Mouse (Mus musculus) spleen, postnatal 14 days (tissue): ENCODE data around the gene Olah.
A peak's percentile ranks its signal among the peaks of the same experiment; 100 is the strongest.
"Not testable (repeated sequence)": the region's sequence is repeated elsewhere in the genome, so short reads cannot be mapped to it uniquely, and the experiment has no call there.

Experiments
- DNase-seq, 2 experiments: peaks; one replicate each; pipeline ENCODE4 v3.0.0; 2021 to 2022; ENCODE audit warnings: low spot score in 2 of 2

Olah gene

DNA sequence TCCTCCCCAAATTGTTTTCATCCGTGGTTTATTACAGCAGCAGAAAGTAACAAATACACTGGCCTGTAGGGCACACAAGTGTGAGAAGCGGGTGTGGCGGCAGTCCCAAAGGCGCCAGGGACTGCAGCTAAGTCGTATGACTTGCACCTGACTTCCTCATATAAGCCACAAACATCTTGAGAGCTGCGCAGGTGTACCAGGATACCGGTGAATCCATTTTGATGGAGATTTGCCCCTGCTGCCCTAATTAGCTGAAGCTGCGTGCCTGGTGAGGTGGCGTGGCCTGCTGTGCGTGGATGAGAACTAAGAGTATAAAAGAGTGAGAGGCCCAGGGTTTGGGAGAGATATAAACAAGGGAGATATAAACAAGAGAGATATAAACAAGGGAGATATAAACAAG lies at the start of gene Olah:
TSS of gene Olah (minus strand) at position 101 of the 400 bp plus-strand sequence.
- DNase-seq: not testable (repeated sequence)

DNA sequence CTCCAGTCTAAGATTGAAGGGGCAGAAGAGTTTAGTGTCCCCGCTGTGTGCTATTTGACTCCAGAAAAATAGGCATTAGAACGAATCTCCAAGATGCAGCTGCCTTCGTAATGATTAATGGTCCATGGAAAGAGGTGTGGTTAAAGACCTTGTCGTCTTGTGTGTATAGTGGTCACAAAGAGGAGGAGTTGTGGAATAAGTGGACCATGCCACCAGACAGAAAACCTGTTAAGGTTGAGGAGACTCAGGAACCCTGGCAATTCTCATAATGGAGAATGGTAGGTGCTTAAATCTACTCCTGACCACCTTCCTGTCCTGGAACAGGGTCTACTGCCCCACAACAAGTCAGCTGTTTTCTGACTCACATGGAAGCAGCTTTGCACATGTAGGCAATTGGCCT lies 49.0 kb upstream of the Olah start:
- no peak for DNase-seq

DNA sequence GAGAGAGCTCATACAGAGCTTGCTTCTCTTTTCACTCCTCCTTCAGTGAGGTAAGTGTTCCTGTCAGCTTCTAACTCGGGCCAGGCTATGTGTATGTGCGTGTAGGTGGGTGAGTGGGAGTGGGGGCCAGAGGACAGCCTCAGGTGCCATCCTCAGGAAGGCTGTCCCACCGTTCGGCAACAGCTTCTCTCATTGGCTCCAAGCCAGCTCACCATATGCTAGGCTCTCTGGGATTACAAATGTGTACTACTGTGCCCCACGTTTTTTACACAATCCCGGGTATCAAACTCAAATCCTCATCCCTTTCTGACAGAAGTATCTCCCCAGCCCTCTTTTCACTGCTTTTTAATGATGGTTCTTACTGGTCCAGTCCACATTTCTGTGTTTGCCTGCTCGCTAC lies 47.2 kb upstream of the Olah start:
- DNase-seq: no peak

DNA sequence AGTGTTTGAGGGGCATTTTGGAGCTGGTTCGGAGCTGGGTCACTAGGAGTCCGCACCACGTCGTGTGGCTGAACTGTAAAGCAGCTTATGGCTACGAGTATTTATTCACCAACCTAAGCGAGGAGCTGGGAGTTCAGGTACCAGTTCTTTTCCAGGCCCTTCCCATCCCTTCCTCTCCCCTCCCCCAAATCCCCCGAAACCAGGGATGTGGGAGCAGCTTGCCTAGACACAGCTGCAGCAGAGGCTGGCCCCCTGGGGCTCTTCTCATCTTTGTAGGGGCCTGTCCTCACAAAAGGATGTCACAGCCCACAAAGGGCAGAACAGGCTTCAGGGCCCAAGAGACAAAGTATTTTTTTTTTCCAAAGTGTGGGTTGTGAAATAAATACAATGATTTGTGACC lies 40.9 kb upstream of the Olah start:
- DNase-seq: no peak

DNA sequence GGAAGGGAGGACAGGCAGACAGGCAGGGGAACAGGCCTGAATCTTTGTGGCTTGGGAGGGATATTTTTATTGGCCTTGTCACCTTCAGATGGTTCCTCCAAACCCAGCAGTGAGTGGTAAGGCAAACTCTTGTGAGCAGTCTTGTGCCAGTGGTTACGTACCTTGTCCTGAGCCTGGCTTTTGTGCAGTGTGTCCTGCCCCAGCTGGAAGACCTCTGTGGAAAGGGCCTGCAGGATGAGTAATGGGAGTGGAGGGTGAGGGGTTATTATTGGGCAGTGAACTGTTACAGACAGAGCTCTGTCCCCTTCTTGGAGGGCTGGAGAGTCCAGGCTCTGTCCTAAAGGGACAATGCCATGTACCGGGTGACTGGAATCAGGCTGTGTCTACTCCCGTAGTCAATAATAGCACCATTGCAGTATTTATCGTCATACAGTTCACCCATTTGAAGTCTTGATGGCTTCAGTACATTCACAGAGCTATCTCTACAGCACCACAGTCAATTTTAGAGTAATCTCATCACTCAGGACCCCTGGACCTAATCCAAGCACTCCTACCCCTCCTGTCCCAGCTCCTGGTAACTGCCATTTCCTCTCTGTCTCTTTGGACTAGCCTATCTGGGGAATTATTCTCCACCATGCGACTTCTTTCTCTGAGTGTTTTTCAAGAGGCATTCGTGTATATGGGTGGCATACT lies 38.5 kb upstream of the Olah start:
- no peak for DNase-seq

DNA sequence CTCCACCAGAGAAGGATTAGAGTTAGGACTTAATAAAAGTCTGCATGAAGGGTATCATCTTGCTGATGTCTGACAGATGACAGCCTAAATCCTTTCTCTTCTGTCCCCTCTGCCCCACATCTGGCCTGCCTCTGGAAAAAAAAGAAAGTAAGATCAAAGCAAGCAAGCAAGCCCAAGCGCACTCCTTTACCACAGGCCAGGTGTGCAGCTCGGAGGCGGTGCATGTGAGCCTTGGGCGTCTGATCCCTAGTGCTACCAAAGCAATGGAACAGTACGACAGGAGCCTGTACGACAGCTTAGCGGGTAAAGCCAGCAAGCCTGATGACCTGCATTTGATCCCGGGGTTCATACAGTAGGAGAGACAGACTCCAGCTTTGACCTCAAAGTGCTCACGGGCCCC lies 33.9 kb upstream of the Olah start:
- DNase-seq: no peak

DNA sequence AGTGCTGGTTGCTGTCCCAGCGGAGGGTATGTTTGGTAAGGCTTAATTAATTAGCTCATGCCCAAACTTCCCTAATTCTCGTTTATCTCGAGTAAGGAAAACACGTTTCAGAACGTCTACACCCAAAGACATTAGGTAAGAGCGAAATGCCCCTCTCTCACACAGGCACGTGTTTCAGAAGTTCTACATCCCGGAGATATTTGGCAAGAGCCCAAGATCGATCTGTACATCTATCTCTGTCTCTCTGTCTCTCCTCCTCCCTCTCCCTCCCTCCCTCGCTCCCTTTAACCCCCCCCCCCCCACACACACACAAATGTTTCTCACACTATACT lies 27.5 kb upstream of the Olah start:
- DNase-seq: no peak

DNA sequence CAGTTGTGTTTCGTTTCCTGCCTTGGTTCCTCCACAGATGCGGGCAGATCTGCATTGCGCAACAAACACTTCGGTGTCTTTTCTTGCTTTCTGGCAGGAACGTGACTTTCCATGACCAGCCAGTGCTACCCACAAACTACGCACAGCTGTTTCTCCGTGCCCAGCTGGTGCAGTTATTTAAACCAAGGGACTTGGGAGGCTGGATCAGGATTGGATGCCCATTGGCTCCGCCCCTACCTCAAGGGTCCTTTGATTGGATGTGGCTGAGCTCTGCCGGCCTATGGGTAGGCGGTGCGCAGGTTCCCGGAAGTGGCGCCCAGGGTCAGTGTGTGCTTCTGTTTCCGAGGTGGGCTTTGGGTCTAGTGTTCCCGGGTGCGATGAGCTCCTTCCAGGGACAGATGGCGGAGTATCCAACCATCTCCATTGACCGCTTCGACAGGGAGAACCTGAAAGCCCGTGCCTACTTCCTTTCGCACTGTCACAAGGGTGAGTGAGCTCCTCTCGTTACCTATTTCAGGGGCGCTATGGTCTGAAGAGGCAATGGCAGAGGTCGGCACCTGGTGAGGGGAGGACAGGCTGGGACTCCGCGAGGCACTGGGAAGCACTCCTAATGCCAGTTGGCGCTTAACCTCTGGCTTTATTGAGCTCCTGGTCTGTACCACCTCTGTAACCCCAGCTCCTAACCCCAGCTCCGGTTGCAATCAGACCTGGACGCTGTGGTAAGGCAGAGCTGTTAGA lies 27.0 kb upstream of the Olah start, which contains the start of gene Dclre1c:
TSS of gene Dclre1c (plus strand) at position 291 of the 738 bp plus-strand sequence.
- DNase-seq: peak; percentile 79 to 80

DNA sequence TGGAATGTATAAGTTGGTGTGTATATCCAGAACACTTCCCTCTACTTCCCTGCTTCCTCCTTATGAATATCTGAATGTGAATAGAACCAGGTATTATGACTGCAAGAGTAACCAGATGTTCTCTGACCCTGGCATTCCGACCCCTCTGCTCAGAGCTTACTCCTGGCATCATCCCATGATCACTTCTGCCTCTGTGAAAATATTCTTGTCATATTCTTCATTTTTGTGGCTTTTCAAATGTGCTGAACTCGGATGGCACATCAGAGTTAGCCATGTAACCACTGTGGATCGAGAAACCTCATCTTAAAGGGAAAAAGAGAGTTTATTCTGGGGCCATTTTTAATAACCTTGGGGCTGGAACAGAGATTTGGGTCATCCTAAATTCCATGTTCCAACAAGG lies 25.5 kb upstream of the Olah start, which contains the start of gene Meig1:
TSS of gene Meig1 (minus strand) at position 101 of the 400 bp plus-strand sequence.
- no peak for DNase-seq

DNA sequence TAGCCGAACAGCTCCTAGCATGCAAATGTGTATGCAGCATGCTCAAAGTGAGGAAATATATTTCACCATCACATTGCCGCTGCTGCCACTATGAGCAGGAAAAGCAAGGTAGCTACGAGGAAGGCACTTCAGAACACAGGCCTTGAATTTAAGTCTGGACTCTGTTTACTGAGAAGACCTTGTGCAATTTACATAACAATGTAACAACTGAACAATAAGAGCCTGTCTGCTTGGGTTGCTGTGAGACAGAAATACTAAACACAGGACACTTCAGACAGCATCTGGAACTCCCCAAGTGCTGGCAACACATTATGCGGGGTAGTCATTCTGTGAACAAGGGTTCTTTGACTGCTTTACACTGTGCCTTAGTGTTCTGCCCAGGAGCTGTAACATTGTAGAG lies 23.1 kb upstream of the Olah start:
- no peak for DNase-seq

DNA sequence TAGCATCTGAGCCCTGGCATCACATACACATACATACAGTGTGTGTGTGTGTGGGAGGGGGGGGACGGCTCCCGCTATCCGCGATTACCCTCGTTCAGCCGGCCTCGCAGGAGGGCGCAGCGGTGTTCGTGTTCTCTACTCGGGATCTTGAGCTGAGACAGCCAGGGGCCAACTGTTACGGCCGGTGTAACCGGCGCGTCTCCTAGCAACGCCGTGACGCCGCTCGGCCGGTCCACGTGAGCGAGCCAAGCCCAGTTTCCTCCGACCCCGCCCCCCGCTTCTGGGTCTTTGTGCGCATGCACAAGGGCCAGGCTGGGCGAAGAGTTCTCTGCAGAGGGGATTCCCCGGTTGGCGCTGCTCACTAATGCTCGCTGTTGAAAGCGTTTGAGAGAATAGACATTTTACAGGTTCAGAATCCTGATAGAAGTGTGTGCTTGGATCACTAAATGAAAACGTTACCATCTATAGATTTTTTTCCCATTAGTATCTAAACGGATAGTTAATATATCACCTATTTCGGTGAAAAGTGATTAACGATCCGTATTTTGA lies 21.9 kb upstream of the Olah start:
- DNase-seq: peak; percentile 84 to 90

DNA sequence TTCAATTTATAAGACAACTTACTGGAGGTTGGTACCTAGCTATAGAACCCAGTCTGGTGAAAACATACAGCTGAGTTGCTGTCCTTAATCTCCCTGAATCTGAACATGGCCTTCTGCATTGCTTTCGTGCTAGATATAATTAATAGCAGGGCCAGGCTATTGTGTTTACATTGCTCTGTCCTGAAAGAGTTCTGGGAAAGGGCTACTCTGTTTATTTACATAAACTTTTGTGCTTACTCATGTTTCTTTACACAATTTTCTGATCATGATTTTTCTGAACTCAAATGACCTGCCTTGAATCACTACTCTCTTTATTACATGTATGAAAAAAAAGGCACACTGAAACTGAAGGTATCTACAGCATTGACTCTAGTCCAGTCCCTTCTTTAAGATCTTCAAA lies 18.7 kb upstream of the Olah start:
- no peak for DNase-seq

DNA sequence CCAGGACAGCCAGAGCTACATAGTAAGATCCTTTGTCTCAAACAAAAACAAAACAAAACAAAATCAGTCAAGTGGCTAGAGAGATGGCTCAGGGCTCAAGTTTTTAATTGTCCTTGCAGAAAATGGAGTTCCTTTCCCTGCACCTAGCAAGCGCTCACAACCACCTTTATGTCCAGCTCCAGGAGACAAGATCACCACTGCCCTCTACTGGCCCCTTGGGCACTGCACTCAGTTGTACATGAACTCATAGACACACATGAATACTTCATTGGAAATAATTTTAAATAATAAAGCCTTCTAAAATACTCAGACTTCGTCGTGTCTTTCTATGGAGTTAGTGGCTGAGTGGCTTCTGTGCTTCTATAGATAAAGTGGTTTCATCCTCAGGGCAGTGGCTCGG lies 17.2 kb upstream of the Olah start:
- DNase-seq: peak; percentile 19 to 47

DNA sequence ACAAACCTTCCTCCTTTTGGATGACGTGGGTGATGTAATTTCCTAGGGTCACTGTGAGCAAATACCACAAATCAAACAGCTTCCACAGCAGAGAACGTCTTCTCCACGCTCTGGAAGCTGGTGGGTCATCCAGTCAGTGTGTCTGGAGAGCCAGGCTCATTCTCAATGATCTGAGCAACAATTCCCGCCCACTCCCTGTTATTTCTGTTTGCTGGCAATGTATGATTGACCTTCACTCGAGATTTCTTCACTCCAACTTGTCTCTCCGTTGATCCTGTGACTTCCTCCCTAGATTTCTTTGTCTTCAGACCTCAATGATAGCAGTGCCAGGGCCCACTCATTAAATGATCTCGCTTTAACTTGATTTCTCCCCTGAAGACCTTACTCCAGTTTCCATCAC lies 10.7 kb upstream of the Olah start:
- DNase-seq: no peak

DNA sequence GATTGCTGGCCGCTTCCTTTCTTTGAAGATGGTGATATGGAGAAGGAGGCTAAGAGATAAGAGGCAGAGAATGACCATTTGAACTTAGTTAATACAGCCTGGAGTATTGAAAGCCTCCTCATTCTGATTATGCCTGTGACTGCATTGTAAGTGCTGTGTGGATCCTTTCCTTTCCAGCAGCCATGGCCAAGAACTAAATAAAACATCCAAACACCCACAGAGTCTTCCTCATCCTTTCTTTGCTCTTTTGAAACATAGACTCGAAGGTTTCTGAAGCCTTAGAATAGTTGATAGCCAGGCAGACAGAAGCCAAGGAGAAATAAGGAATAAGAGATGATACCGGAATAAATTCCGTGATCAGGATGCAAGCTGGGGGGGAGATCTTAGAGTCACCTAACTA lies 9.0 kb upstream of the Olah start:
- DNase-seq: no peak

DNA sequence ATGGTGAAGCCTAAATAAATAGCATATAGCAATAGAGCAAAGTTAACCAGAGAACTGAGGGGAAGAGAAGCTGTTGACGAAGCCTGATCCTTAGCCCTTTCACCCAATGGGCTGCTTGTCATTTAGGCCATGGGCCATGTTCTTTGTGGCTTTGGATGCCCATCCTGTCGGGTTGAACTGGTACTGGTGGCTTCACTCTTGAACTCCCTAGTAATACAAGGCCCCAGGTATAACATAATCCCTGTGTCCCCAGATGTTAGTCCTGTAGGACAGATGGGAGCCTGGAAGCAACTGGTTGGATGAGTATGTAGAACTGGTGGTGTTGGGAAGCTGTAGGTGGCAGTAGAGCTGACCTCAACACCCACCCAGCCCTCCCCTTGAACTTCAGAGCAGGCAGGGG lies 5.1 kb downstream of the Olah start:
- DNase-seq: no peak

DNA sequence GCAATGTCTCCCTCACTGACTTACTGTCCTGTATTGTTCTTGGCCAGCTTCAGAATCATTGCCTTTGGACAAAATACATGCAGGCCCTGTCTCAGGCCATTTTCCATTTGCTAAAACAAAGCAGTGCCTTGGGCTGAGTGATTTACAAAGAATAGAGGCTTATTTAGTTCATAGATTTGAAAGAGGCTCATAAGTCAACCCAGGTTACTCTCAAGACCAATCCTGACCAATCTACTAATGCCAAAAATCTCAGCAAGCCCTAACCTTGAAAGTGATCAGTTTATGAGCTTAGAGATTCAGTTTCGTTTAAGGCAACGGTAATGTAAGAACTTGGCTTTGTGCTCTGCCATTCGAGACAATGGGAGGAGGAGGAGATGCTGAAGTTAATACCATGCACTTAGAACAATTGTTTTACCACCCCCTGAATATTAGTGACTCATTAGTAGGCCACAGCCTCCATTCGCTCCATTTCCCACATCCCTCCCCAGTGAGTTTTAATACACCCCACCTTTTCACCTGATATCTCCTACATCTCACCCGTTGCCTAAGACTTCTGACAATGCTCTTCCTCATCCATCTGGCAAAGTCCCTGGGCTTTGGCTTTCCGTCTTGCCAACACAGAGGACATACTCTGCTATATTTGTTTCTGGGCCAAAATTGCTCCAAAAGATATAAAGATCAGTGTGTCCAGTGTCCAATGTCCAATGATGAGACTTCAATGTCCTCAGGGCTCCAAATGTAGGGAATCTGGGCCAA lies 9.7 kb downstream of the Olah start:
- no peak for DNase-seq

DNA sequence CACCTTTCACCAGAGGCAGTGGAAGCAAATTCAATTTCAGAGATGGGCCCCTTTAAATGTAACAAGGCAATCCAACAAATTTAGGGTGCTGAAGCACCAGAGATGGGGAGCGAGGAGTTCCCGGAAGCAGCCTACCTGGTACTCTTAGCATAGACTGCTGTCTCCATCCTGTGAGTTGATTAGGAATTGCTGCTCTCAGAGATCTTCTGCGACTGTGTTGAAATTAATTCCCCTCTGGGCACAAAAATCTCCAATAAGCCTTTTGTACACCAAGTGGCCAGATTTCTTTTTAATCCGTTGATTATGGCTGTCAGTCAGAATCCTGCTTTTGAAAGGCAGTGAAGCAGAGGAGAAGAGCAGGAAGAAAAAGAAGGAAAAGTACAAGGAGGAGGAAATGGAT lies 31.9 kb downstream of the Olah start:
- DNase-seq: no peak

DNA sequence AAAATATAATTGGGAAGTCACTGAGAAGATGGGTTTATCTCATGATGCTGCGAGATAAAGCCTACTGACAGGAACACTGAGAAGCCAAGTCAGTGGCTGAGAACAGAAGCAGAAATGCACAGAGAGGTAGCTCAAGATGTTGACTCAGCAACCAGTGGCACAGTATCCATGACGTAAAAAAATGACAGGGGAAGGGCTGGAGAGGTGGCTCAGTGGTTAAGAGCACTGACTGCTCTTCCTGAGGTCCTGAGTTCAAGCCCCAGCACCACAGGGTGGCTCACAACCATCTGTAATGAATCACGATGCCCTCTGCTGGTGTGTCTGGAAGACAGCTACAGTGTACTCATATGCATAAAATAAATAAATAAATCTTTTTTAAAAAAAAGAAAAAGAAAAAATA lies 35.9 kb downstream of the Olah start:
- no peak for DNase-seq

DNA sequence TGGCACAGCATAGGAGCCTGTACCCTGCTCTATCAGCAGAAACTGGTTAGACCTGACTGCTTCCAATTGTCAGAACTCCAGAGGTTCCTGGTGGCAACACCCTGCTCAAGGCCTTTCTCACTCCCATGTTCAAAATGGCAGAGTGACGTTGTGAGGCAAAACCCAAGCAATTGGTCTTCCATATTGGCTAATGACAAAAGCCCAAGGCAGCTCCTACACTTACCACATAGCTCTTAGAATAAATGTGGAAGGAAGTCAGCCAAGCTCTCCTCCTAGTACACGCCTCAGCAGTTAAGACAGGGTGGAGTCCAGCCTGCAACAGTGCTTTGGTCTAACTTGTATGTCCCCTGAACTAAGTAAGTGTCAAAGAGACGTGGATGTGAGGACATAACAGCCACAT lies 39.1 kb downstream of the Olah start:
- DNase-seq: no peak

DNA sequence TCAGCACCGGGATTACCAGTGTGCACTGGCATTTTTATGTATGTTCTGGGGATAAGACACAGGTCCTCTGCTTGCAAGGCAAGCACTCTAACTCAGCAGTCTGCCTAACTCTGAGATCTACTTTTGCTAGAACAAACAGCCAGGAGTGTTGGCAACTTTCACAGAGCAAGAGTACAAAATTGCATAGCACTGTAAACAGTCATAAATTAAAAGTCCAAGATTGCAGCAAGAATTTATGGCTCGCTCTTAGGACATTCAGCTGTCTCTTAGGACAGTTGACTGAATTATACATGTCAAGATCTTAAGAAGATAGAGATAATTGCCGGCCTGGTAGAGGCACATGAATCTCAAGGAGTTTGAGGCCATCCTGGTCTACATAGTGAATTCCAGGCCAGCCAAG lies 40.7 kb downstream of the Olah start:
- DNase-seq: no peak

DNA sequence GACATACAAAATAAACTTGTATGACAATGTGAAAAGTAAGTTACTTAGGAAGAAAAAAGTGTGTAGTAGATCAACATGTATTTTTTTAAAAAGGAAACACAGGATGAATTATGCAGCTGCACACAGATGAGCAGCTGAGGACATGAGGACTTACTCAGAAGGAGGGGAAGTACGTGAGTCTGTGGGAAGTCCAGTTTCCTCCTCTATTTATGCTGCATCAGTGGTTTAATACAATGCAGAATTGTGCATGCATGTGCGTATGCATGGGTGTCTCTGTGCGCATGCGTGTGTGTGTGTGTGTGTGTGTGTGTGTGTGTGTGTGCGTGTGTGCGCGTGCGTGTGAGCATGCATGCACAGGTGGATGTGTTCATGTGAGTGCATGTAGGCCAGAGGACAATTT lies 41.2 kb downstream of the Olah start:
- no peak for DNase-seq

DNA sequence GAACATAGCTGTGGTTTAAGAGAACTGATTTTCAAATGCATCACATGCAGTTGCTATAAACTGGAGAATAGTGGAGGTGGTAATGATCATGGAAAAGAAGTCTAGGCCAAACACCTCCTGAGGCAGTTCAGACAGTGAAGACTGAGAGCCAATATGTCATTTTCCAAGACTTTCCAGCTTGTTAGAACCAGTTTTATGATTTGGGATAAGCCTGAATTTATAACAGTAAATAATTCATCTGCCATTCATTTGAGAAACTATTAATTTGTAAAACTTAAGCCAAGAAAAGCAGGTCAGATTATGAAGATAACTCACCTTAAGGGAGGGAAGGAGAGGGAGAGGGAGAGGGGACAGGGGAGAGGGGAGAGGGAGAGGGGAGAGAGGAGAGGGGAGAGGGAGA lies 43.9 kb downstream of the Olah start:
- no peak for DNase-seq
